Mouse (Mus musculus): Measurements from ENCODE around the gene Nhsl1.
"Not testable (repeated sequence)": the region's sequence is repeated elsewhere in the genome, so short reads cannot be mapped to it uniquely, and the experiment has no call there.

Nhsl1 gene

DNA sequence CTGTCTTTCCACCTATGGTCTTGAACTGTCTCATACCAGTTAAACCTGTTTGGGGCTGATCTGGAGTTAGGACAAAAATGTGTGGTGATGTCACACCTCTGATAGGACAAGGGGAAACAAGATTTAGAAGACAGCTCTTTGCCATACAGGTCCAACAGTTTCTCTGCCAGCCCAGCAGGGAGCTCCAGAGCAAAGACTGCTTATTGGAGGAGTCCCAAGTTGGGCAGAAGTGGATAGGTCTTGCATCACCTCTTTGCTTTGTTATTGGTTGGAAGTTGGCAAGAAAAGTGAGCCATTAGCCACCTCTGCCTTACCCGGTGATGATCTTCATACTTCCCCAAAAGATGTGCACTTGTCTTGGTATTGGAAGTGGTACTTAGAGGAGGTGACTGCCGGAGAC lies 218.1 kb downstream of the Nhsl1 start:
- no peak for DNase-seq (ENCODE audit: low spot score)

DNA sequence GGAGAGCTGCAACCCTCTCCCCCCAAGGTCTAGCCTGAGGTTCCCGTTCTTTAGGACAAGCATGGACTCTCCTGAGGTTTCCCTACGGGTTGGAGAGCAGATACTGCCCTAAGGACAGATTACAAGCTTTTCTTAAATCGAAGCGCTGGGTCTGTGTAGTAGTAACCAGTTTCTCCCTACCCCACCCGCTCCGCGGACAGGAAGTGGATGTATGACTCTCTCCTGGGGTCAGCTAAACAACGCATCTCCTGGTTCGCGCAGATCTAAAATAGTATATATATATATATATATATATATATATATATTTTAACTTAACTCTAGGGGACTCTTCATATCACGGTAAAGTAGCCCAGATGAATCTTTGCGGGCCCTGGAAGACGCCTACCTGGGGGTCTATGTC lies 226.5 kb downstream of the Nhsl1 start:
- DNase-seq (ENCODE audit: low spot score), result no peak

DNA sequence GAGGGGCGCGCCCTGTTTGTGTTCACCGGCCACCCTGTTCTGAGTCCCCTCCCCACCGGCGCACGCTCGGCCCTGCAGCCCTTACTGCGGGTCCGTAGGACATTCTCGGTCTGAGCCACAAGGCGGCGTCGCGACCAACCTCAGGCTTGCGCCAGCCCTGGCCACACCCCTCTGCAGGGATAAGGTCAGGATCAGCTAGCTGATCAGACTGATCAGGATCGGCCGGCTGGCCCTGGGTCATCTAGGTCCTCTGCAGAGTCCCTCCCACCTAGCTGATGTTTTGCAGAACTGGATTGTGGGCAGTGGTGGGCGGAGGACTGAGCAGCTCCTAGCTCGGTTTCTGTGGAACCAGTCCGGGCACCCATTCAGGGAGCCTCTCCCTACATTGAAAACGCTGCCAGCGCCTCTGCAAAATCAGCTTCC lies 227.0 kb downstream of the Nhsl1 start, which contains the start of gene Hebp2:
TSS of gene Hebp2 (minus strand) at position 264 of the 423 bp plus-strand sequence.
- no peak for DNase-seq (ENCODE audit: low spot score)

DNA sequence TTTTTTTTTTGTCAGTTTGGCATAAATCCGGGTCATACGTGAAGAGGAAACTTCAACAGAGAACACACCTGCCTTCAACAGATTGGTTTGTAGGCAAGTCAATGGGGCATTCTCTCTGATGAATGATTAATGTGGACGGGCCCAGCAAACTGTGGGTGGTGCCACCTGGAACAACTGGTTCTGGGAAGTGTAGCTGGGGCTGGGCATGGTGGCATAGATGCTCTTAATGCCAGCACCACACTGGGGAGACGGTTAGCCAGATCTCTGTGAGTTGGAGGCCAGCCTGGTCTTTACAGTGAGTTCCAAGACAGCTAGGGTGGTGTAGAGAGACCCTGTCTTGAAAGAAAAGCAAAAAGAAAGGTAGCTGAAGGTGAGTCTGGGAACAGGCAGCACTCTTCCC lies 228.6 kb downstream of the Nhsl1 start:
- no peak for DNase-seq (ENCODE audit: low spot score)

DNA sequence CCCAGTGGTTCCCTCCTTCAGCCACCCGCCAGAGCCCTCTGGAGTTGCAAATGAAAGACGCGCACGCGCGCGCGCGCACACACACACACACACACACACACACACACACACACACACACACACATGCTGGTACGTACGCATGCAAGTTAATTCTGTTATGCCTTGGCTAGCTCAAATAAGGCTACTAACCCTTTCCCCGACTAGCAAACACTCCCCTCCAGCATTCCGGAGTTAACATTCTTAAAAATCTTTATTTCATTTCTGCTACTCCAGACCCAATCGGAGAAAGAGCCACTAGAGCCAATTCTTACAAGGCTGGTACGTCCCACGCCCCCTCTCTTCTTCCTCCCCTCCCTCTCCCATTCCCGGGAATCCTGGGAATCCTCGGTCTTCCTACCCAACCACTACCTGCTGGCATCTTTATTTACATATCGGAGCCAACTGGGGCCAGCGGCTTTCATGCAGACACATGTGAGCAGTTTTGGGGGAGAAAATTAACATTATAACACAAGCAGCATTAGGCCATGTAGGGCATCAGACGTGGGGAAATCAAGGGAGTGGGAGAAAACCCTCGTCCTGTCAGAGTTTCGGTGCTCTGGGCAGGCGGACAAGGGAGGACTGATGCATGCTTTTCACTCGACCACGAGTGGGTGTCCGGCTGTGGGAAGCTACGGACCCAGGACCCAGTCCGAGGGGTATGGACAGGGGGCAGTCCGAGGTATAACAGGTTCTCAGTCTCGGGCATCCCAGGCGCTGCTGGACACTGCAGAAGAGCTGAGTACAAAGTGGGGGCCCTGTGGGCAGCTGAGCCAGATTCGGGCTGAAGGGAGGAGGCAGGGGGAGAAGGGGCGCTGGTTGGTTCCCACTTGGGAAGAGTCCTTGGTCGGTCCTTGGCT lies 230.8 kb downstream of the Nhsl1 start:
- no peak for DNase-seq (ENCODE audit: low spot score)

DNA sequence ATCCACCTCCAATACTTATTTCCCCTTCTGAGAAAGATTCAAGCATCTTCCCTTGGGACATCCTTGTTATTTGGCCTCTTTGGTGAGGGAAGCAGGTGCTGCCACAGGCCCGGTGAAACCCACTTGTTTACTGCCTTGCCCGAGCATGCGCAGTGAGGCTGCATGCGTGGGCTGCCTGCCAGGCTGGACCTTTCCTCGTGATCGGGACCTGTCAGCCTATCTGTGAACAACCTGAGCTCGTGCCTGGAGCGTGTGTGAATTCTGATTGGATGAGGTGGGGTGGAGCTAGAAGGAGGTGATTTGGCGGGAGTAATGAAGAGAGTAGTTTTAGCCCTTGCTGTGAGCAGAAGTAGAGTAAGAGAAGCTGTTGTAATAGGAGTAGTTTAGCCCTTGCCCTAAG lies 240.3 kb downstream of the Nhsl1 start:
- DNase-seq (ENCODE audit: low spot score), result not testable (repeated sequence)

DNA sequence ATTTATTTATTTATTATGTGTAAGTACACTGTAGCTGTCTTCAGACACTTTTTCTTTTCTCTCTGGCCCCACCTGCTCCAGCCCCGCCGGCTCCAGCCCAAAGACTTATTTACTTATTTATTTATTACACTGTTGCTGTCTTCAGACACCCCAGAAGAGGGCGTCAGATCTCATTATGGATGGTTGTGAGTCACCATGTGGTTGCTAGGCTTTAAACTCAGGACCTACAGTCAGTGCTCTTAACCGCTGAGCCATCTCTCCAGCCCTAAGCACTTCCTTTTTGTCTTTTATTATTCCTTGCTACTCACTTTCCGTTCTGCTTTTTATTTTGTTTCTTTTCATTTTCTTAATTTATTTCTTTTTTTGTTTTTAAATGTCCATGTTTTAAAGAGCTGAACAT lies 242.7 kb downstream of the Nhsl1 start:
- no peak for DNase-seq (ENCODE audit: low spot score)

DNA sequence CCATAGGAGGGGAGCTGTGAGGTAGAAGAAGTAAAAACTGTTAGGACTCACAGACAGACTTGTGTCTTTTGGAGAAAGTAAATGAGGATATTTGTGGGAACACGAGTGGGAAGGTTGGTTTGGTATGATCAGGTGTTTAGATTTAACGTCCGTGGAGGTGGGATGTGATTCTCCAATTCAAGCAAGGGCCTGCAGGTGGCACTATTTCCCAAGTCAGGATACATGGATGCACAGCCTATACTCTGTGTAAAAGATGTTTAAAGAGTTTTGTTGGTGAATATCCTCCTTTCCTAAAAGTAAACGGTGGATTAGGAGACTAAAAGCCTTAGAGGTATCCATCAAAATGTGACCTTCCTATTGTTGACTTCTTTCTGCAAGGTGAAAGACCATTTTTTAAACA lies 244.2 kb downstream of the Nhsl1 start:
- DNase-seq (ENCODE audit: low spot score), result no peak

DNA sequence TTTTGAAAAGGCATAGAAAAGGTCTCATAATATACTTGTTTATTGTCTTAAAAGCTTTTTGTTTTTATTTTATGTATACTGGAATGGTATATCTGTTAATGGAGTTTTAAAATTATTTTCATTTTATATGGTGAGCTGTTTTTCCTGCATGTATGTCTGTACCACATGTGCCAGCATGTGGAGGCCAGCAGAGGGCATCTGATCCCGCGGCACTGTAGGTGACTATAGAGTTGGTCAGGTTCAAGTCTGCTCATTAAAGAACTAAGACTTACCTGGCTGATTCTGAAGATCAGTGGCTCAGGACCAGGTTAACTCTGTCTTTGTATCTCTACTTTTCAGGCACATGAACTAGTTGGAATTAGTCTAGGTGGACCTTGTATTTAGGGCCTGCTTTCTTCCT lies 253.8 kb downstream of the Nhsl1 start:
- DNase-seq (ENCODE audit: low spot score), result no peak

All from urinary bladder, postnatal 10 days (tissue).